Mouse (Mus musculus) limb, embryonic 15.5 days (tissue): ENCODE measurements at regions not wholly inside any gene's neighbourhood (a gene's known extent, or its start where the extent isn't known, plus 50 kb on each side); places are given as distances from the start of the nearest gene placed in this dataset.

Experiments
- ATAC-seq: fragments of 200-750 bp; cut with Nextera tagmentation; 2 replicates; pipeline ENCODE4 v1.8.0; 2017; ENCODE audit warnings: low read depth, moderate TSS enrichment; ENCODE audit not compliant: insufficient number of reproducible peaks, low FRiP score, low TSS enrichment
- H3K27ac ChIP-seq: fragments of 300-500 bp; sonication (generic); 2 replicates; pipeline ENCODE4 v1.5.1; 2015; ENCODE audit warnings: moderate library complexity, mild to moderate bottlenecking, inconsistent platforms
- H3K27me3 ChIP-seq: fragments of 300-500 bp; sonication (generic); 2 replicates; pipeline ENCODE4 v1.6.1; 2015; ENCODE audit warnings: inconsistent platforms
- H3K36me3 ChIP-seq: fragments of 300-500 bp; sonication (generic); 2 replicates; pipeline ENCODE4 v1.6.1; 2015; ENCODE audit warnings: inconsistent platforms
- H3K4me1 ChIP-seq: fragments of 300-500 bp; sonication (generic); 2 replicates; pipeline ENCODE4 v1.6.1; 2015; ENCODE audit warnings: inconsistent platforms
- H3K4me2 ChIP-seq: fragments of 300-500 bp; sonication (generic); 2 replicates; pipeline ENCODE4 v1.6.1; 2015; ENCODE audit warnings: mild to moderate bottlenecking, inconsistent platforms
- H3K4me3 ChIP-seq: fragments of 300-500 bp; sonication (generic); 2 replicates; pipeline ENCODE4 v1.5.1; 2015; ENCODE audit warnings: mild to moderate bottlenecking, inconsistent platforms
- H3K9ac ChIP-seq: fragments of 300-500 bp; sonication (generic); 2 replicates; pipeline ENCODE4 v1.6.1; 2015; ENCODE audit warnings: inconsistent platforms
- H3K9me3 ChIP-seq: fragments of 300-500 bp; sonication (generic); 2 replicates; pipeline ENCODE4 v1.6.1; 2016; ENCODE audit warnings: inconsistent platforms
- WGBS: fragments of 180-500 bp; shearing (Covaris S2); methylation state at CpG from one replicate; pipeline ENCODE4 v1.1.7; 2015; 5-methylcytosine and 5-hydroxymethylcytosine counted together

DNA sequence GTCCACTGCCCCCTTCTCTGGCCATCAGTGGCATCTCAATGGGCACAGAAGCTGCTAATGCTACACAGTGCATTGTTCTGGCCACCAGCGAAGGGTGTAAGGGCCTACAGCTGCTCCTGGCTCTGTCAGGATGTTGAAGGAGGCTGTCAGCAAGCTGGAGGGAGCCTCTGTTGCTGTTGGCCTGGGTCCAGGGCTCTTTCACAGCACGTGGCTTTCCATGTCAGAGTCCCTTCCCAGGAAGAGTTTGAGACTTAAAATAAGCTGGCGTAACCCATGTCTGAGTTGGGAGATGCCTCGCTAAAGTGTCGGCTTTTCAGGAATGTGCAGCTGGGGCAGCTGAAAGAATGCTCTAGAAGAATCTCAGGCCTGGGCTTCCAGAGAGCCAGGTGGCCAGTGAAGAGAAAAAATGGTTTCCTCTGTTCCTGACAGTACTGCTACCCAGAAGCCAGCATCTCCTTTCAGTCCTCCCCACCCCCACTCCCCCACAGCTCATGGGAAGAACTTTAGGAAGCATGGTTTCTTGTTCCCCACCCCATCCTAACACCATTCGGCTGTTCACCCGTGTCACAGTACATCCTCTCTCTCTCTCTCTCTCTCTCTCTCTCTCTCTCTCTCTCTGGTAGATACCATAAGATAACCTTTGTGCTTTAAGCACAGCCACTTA lies 122.8 kb upstream of the Cadm1 start:
- no peak overlapping the region for H3K4me2 ChIP-seq
- H3K9me3 ChIP-seq: no peaks in the 10 kb centered on the region
- H3K27me3 ChIP-seq: peaks cover 43% of the 10 kb centered on the region
- H3K4me1 ChIP-seq: peaks cover 19% of the 10 kb centered on the region
- no peaks in the 10 kb centered on the region for H3K36me3 ChIP-seq
- whole genome bisulfite sequencing: 13% methylated on average over 7 of the region's 7 CpGs
- H3K9ac ChIP-seq: no peak overlapping the region
- ATAC-seq: peak; percentile 78
- no peak overlapping the region for H3K27ac ChIP-seq
- no peak overlapping the region for H3K4me3 ChIP-seq

GRCm38 (mm10) chr9:47408061-47408460 lies 121.9 kb upstream of the Cadm1 start:
- ATAC-seq: no peak
- no peak overlapping the region for H3K9ac ChIP-seq
- H3K27me3 ChIP-seq: peaks cover 45% of the 10 kb centered on the region
- no peak overlapping the region for H3K4me3 ChIP-seq
- H3K27ac ChIP-seq: no peak overlapping the region
- 45% methylated on average over 4 of the region's 4 CpGs for WGBS
- peaks cover 19% of the 10 kb centered on the region for H3K4me1 ChIP-seq
- H3K9me3 ChIP-seq: no peaks in the 10 kb centered on the region
- H3K4me2 ChIP-seq: no peak overlapping the region
- H3K36me3 ChIP-seq: no peaks in the 10 kb centered on the region

- Histone ChIP-seq H3K27me3 (peaks cover 35% of the 10 kb centered on the region), H3K4me1 (peaks cover 15% of the 10 kb centered on the region), H3K4me3 (no peak overlapping the region), H3K9me3 (no peaks in the 10 kb centered on the region), H3K9ac (no peak overlapping the region), H3K36me3 (no peaks in the 10 kb centered on the region), H3K4me2 (no peak overlapping the region), H3K27ac (no peak overlapping the region)
- no peak for ATAC-seq
- 79% methylated on average over 6 of the region's 6 CpGs for WGBS
Observed at GRCm38 (mm10) chr9:47409579-47409978, 120.4 kb upstream of the Cadm1 start.

GRCm38 (mm10) chr9:47412786-47413185 lies 117.2 kb upstream of the Cadm1 start:
- no peak overlapping the region for H3K9ac ChIP-seq
- WGBS: 43% methylated on average over 2 of the region's 2 CpGs
- ATAC-seq: no peak
- H3K9me3 ChIP-seq: no peaks in the 10 kb centered on the region
- H3K27me3 ChIP-seq: peaks cover 25% of the 10 kb centered on the region; the same call in 1 of the 2 replicates
- H3K4me1 ChIP-seq: no peaks in the 10 kb centered on the region
- H3K27ac ChIP-seq: no peak overlapping the region
- H3K4me3 ChIP-seq: no peak overlapping the region
- no peak overlapping the region for H3K4me2 ChIP-seq
- H3K36me3 ChIP-seq: no peaks in the 10 kb centered on the region

DNA sequence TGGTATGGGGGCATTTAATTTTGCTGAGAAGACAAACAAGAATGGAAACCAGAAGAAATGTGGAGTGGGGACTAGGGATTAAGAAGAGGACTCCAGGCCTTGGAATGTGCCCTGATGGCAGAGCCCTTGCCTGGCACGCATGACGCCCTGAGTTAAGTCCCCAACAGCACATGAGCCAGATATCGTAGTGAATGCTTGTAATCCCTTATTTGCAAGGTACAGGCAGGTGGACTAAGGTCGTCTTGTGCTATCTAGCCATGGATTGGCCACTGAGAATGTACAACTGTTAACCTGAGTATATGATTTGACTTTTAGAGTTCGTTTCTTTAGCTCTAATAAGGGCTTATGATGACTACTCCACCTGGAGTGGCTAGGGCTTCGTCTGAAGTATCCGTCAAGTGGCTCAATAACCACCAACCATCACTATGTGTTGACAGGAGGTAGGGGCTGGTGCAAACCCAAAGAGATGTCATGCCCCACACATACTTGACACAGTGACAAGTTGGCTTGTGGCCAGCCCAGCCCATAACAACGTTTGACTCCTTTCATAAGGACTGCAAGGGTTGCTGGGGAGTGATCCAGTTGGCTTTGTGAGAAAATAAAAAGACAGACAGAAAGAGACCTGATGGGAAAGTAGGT lies 115.5 kb upstream of the Cadm1 start:
- no peaks in the 10 kb centered on the region for H3K36me3 ChIP-seq
- WGBS: 73% methylated on average over 8 of the region's 8 CpGs
- no peak overlapping the region for H3K27ac ChIP-seq
- H3K27me3 ChIP-seq: peaks cover 19% of the 10 kb centered on the region; the same call in 1 of the 2 replicates
- H3K9ac ChIP-seq: no peak overlapping the region
- H3K4me2 ChIP-seq: no peak overlapping the region
- H3K4me3 ChIP-seq: no peak overlapping the region
- no peak for ATAC-seq
- H3K4me1 ChIP-seq: no peaks in the 10 kb centered on the region
- H3K9me3 ChIP-seq: no peaks in the 10 kb centered on the region

- no peak overlapping the region for H3K9ac ChIP-seq
- H3K36me3 ChIP-seq: no peaks in the 10 kb centered on the region
- H3K4me1 ChIP-seq: peaks cover 18% of the 10 kb centered on the region
- H3K4me2 ChIP-seq: no peak overlapping the region
- H3K27ac ChIP-seq: no peak overlapping the region
- 15% methylated on average over 9 of the region's 9 CpGs for WGBS
- no peaks in the 10 kb centered on the region for H3K9me3 ChIP-seq
- peaks cover 7% of the 10 kb centered on the region; the same call in 1 of the 2 replicates for H3K27me3 ChIP-seq
- no peak overlapping the region for H3K4me3 ChIP-seq
- ATAC-seq: no peak
Observed at GRCm38 (mm10) chr9:47422151-47422599, 107.8 kb upstream of the Cadm1 start.

GRCm38 (mm10) chr9:47422741-47423461 lies 107.1 kb upstream of the Cadm1 start:
- peaks cover 7% of the 10 kb centered on the region; the same call in 1 of the 2 replicates for H3K27me3 ChIP-seq
- no peak overlapping the region; the same call in 1 of the 2 replicates for H3K27ac ChIP-seq
- peaks cover 18% of the 10 kb centered on the region for H3K4me1 ChIP-seq
- H3K36me3 ChIP-seq: no peaks in the 10 kb centered on the region
- no peak overlapping the region for H3K4me3 ChIP-seq
- H3K9ac ChIP-seq: no peak overlapping the region
- H3K4me2 ChIP-seq: no peak overlapping the region
- no peaks in the 10 kb centered on the region for H3K9me3 ChIP-seq
- WGBS: 45% methylated on average over 8 of the region's 8 CpGs
- no peak for ATAC-seq

DNA sequence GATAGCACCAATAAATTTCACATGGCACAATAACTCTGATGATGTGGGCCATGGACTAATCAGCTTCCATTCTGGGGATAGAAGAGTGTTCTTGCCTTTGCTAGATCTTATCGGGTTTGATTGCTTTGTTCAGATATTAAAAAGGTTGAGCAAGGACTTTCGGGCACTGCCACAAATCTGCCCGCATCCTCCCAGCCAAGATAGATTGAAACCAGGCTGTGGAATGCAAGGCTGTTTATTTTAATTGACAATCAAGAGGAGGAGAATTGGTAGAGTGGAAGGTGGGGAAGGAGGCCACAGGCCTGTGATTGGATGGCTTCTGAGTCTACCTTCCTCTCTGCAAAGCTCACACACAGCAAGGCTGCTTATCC lies 106.5 kb upstream of the Cadm1 start:
- Histone ChIP-seq H3K4me2 (no peak overlapping the region), H3K36me3 (no peaks in the 10 kb centered on the region), H3K9ac (no peak overlapping the region), H3K4me1 (peaks cover 18% of the 10 kb centered on the region), H3K27me3 (peaks cover 7% of the 10 kb centered on the region; the same call in 1 of the 2 replicates), H3K27ac (no peak overlapping the region), H3K9me3 (no peaks in the 10 kb centered on the region), H3K4me3 (no peak overlapping the region)
- 42% methylated on average over 3 of the region's 3 CpGs for WGBS
- no peak for ATAC-seq

GRCm38 (mm10) chr9:47424191-47424590 lies 105.8 kb upstream of the Cadm1 start:
- Histone ChIP-seq H3K36me3 (no peaks in the 10 kb centered on the region), H3K27ac (no peak overlapping the region), H3K4me2 (no peak overlapping the region), H3K4me1 (peaks cover 18% of the 10 kb centered on the region), H3K9ac (no peak overlapping the region), H3K9me3 (no peaks in the 10 kb centered on the region), H3K4me3 (no peak overlapping the region), H3K27me3 (peaks cover 7% of the 10 kb centered on the region; the same call in 1 of the 2 replicates)
- WGBS: 75% methylated on average over 3 of the region's 3 CpGs
- ATAC-seq: no peak

GRCm38 (mm10) chr9:47426712-47427111 lies 103.3 kb upstream of the Cadm1 start:
- Histone ChIP-seq H3K4me1 (peaks cover 18% of the 10 kb centered on the region), H3K36me3 (no peaks in the 10 kb centered on the region), H3K4me3 (no peak overlapping the region), H3K27ac (no peak overlapping the region), H3K27me3 (no peaks in the 10 kb centered on the region), H3K9me3 (no peaks in the 10 kb centered on the region), H3K9ac (no peak overlapping the region), H3K4me2 (no peak overlapping the region)
- no peak for ATAC-seq
- 91% methylated on average over 5 of the region's 5 CpGs for WGBS

DNA sequence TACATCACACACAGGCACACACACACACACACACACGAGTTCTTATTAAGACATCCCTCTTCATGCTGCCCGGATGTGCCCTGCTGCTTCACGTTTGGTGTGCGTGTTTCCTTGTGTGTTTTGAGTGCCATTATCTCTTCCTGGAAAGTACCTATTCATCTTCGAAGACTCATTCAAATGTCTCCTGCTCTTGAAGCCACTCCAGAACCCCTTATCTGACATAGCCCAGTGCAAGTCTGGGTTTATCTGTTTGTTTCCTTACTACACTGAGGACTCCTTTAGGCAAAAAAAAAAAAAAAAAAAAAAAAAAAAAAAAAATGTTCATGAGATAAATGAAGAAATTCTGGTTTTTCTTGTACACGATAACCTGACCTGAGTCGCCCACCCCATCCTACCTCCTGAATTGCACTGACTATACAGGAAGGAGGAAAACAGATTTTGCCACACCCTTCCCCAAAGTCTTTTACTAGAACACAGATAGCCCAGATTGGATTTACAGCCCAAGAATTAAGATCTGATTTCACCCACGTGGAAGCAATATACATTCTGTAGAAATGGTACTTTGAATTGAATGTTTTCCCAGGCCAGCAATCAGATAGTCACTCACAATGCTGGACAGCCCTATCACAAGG lies 101.1 kb upstream of the Cadm1 start:
- Histone ChIP-seq H3K4me2 (no peak overlapping the region), H3K4me3 (no peak overlapping the region), H3K9ac (no peak overlapping the region), H3K27ac (no peak overlapping the region), H3K9me3 (no peaks in the 10 kb centered on the region), H3K27me3 (no peaks in the 10 kb centered on the region), H3K4me1 (no peaks in the 10 kb centered on the region), H3K36me3 (no peaks in the 10 kb centered on the region)
- ATAC-seq: no peak
- WGBS: 58% methylated on average over 8 of the region's 8 CpGs

DNA sequence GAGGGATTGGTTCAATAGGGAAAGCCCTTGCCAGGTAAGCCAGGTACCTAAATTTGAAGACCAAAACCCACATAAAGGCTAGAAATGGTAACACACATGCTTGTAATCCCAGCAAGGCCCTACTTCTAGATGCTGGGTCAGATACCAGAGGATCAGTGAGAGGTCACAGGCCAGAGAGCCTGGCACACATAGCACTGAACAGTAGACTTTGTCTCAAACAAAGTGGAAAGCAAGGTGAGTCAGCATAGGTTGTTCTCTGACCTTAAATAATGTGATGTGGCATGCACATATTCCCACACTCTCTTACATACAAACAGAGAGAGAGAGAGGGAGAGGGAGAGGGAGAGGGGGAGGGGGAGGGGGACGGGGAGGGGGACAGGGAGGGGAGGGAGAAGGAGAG lies 100.3 kb upstream of the Cadm1 start:
- no peaks in the 10 kb centered on the region for H3K27me3 ChIP-seq
- H3K27ac ChIP-seq: no peak overlapping the region
- WGBS: no CpG with 5 or more reads among the region's 1 CpGs
- no peak overlapping the region for H3K9ac ChIP-seq
- H3K4me1 ChIP-seq: no peaks in the 10 kb centered on the region
- H3K4me2 ChIP-seq: no peak overlapping the region
- no peak for ATAC-seq
- H3K4me3 ChIP-seq: no peak overlapping the region
- H3K9me3 ChIP-seq: no peaks in the 10 kb centered on the region
- no peaks in the 10 kb centered on the region for H3K36me3 ChIP-seq
